Mouse (Mus musculus) lung, embryonic 16.5 days (tissue): ENCODE measurements around the gene Myb. TPM values are rescaled to one million over a fixed set of nuclear protein-coding genes. Genes with fewer than 3 reads are reported as not detected.
A peak's percentile ranks its signal among the peaks of the same experiment; 100 is the strongest.

Experiments used
- ATAC-seq: fragments of 200-750 bp; cut with Nextera tagmentation; 2 replicates; pipeline ENCODE4 v1.8.0; 2017; ENCODE audit warnings: low read depth, mild to moderate bottlenecking, moderate library complexity
- H3K27ac ChIP-seq: fragments of 300-500 bp; sonication (generic); 2 replicates; pipeline ENCODE4 v1.5.1; 2014; ENCODE audit warnings: mild to moderate bottlenecking, control low read depth, low read length
- H3K27me3 ChIP-seq: fragments of 300-500 bp; sonication (generic); 2 replicates; pipeline ENCODE4 v1.6.1; 2014; ENCODE audit warnings: low read depth, low read length, mixed read lengths; ENCODE audit not compliant: control insufficient read depth, insufficient read depth
- H3K36me3 ChIP-seq: fragments of 300-500 bp; sonication (generic); 2 replicates; pipeline ENCODE4 v1.6.1; 2014; ENCODE audit warnings: low read length; ENCODE audit not compliant: control insufficient read depth, insufficient read depth
- H3K4me1 ChIP-seq: fragments of 300-500 bp; sonication (generic); replicated peaks from 2 replicates; pipeline ENCODE4 v1.6.1; 2014; ENCODE audit warnings: low read length, mixed read lengths; ENCODE audit not compliant: control insufficient read depth, insufficient read depth
- H3K4me2 ChIP-seq: fragments of 300-500 bp; sonication (generic); 2 replicates; pipeline ENCODE4 v1.6.1; 2014; ENCODE audit warnings: low read depth, low read length, control low read depth
- H3K4me3 ChIP-seq: fragments of 300-500 bp; sonication (generic); 2 replicates; pipeline ENCODE4 v1.5.1; 2014; ENCODE audit warnings: mild to moderate bottlenecking, low read length, control low read depth
- H3K9ac ChIP-seq: fragments of 300-500 bp; sonication (generic); 2 replicates; pipeline ENCODE4 v1.6.1; 2014; ENCODE audit warnings: low read length, control low read depth
- H3K9me3 ChIP-seq: fragments of 300-500 bp; sonication (generic); 2 replicates; pipeline ENCODE4 v1.6.1; 2016; ENCODE audit warnings: low read length; ENCODE audit not compliant: control insufficient read depth
- WGBS: fragments of 180-500 bp; shearing (Covaris S2); extraction: QIAGEN DNeasy Blood & Tissue Kit; methylation state at CpG from one replicate; pipeline ENCODE4 v1.1.7; 2014; 5-methylcytosine and 5-hydroxymethylcytosine counted together
- polyA plus RNA-seq: library from polyadenylated mRNA; unstranded; fragments of >200 nt; fragmentation: Nextera tagmentation; extraction: Ambion mirVana; gene quantifications from 2 replicates; pipeline ENCODE4 v1.2.1, GENCODE M21; 2015

The Myb gene
- polyA plus RNA-seq, 1 experiment from 2014 or later, result 7.5 TPM

DNA sequence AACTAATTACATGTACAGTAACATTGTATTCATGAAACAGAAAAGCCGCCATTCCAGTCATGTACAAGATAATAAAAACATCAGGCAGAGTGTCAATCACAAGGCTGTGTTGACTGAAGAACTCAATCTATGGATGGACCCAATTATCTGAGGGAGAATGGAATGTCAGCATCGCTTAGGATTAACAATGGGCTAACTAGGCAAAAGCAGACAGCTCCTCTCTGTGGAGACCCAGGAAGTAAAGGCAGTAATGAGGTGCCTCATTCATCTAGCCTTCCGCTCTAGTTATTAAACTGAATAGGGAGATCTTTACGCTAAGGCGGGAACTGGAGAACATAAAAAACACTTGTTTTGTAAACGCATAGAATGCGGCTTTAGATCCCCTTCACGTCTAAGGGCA lies 78.3 kb downstream of the Myb start:
- 84% methylated on average over 8 of the region's 8 CpGs for WGBS

DNA sequence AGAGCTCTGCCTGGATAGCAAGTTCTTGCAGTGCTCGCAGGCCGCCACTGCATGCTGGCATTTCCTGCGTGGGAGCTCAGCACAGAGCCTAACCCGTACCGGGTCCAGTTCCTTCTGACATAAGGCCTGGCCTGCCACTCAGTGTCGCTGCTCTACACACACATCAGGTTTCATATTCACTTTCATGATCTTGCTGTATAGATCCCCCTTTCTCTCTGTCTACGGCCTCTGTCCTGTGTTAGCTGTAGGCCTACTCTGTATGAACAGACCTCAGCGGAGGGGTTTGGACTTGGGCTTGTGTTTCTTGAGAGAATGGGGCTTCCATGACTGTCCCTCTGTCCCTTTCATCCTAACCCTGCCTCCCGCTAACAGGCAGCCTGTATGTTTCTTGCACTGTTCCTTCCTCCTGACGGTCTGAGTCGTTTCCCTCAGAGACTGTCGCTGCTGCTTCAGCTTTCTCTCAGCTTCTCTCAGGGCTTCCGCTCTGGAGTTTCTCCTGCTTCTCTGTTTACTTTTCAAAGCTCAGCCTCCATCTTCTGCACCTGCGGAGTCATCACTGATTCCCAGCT lies 83.5 kb downstream of the Myb start:
- ATAC-seq, result 0 out of 2 replicates have a peak, but pooled peaks have one; percentile 28
- Histone ChIP-seq H3K27me3 (no peaks in the 10 kb centered on the region), H3K9me3 (no peaks in the 10 kb centered on the region), H3K27ac (no peak overlapping the region), H3K4me1 (no peaks in the 10 kb centered on the region), H3K4me2 (no peak overlapping the region), H3K9ac (no peak overlapping the region), H3K4me3 (no peak overlapping the region), H3K36me3 (no peaks in the 10 kb centered on the region)
- 52% methylated on average over 14 of the region's 14 CpGs for WGBS

More for the DNA sequence above, 78.3 kb downstream of the Myb start:
- Histone ChIP-seq H3K4me1 (peaks cover 2% of the 10 kb centered on the region; the same call in 1 of the 2 replicates), H3K4me2 (no peak overlapping the region), H3K36me3 (no peaks in the 10 kb centered on the region), H3K27ac (no peak overlapping the region), H3K4me3 (no peak overlapping the region), H3K9ac (no peak overlapping the region), H3K9me3 (no peaks in the 10 kb centered on the region), H3K27me3 (no peaks in the 10 kb centered on the region)
- ATAC-seq, result no peak

DNA sequence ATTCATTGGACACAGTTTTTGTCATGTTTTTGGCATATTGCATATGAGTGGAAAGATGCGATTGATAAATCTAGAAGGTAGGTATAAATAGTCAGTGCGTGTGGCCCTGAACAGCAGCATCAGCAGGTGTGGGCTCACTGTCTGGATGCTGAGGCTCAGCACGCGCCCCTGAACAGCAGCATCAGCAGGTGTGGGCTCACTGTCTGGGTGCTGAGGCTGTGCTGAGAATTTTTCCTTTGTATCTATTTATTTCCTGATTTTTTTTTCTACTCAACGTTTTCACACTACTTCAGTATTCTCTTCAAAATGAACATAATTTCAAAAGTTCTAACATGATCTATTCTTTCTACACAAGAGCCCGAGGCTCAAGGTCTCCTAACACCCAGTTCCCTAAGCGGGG lies 84.1 kb downstream of the Myb start:
- 79% methylated on average over 7 of the region's 7 CpGs for WGBS
- no peak for ATAC-seq
- Histone ChIP-seq H3K9me3 (no peaks in the 10 kb centered on the region), H3K9ac (no peak overlapping the region), H3K36me3 (no peaks in the 10 kb centered on the region), H3K4me3 (no peak overlapping the region), H3K27me3 (no peaks in the 10 kb centered on the region), H3K4me1 (no peaks in the 10 kb centered on the region), H3K27ac (no peak overlapping the region), H3K4me2 (no peak overlapping the region)

DNA sequence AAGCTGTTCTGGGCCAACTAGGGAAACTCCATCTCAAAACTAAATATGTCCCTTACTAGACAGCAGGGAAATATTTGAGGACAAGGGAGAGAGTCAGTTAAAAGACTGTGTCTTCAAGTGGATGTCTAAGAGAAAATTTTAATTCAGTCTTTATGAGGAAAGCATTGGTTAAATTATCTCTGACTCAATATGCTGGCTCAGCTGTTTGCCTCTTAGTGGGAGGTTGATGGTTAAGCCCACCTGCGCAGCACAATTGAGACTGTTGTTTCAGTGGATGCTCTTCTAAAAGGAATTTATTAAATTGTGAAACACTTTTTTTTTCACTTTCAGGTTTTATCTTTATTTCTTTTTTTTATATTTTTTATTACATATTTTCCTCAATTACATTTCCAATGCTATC lies 84.6 kb downstream of the Myb start:
- 89% methylated on average over 1 of the region's 1 CpGs for WGBS
- Histone ChIP-seq H3K27ac (no peak overlapping the region), H3K4me2 (no peak overlapping the region), H3K9ac (no peak overlapping the region), H3K36me3 (no peaks in the 10 kb centered on the region), H3K4me3 (no peak overlapping the region), H3K9me3 (no peaks in the 10 kb centered on the region), H3K4me1 (no peaks in the 10 kb centered on the region), H3K27me3 (no peaks in the 10 kb centered on the region)
- ATAC-seq, result no peak

Other genes starting within 250 kb of the Myb start
- gene Ahi1, start 208.4 kb downstream of the Myb start, polyA plus RNA-seq, result 5.3 and 5.9 TPM in 2 replicates
- 72.1 and 83.5 TPM in 2 replicates for gene Hbs1l, start 135.0 kb upstream of the Myb start, polyA plus RNA-seq
- gene Aldh8a1, start 216.3 kb upstream of the Myb start, polyA plus RNA-seq, result 0.09 and 0.62 TPM in 2 replicates